Mouse (Mus musculus) left cerebral cortex, adult 18-20 months (tissue): ENCODE measurements around the gene Gm13305. TPM values are rescaled to one million over a fixed set of nuclear protein-coding genes. Genes with fewer than 3 reads are reported as not detected.
"Not testable (repeated sequence)": the region's sequence is repeated elsewhere in the genome, so short reads cannot be mapped to it uniquely, and the experiment has no call there.

Source experiments
- DNase-seq, 2 experiments: peaks; one replicate each; pipeline ENCODE4 v3.0.0; 2021 to 2022; ENCODE audit warnings: low spot score in 2 of 2, mixed read lengths in 1 of 2
- long read RNA-seq, 2 experiments: library from polyadenylated mRNA; stranded (forward); transcript quantifications; one replicate each; pipeline ENCODE4 v2.0.0; 2021
- total RNA-seq, 2 experiments: library from RNA; stranded (reverse); gene quantifications; 2 replicates each; pipeline ENCODE4 v1.2.3; 2021

Gm13305 gene
- 1 to 10 TPM in 1 of 2 experiments, not detected in 1; 1.7 TPM for total RNA-seq
- long read RNA-seq, experiment 1: 0 reads
- long read RNA-seq, experiment 2: 0 reads

DNA sequence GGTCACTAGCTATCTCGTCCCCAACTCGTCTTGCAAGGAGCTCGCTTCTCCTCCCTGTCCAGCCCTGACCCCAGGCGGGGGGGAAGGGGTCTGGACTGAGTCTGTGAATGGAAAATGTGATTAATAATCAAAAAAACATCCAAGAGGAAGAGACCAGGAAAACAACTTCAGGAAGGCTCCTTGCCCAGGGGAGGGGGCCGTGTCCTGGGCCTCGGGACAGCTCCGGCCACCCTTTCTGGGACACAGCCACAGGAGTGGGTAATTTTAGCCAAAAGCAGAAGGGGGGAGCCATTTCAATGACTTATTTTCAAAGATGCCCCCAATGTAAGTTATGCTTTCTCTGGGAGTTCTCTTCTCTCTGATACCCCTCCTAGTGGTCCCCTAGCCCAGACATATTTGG lies at the start of gene Gm13305:
Gene Gm13305, minus strand, starts transcription at position 101 of the 400 bp plus-strand sequence.
- not testable (repeated sequence) for DNase-seq

DNA sequence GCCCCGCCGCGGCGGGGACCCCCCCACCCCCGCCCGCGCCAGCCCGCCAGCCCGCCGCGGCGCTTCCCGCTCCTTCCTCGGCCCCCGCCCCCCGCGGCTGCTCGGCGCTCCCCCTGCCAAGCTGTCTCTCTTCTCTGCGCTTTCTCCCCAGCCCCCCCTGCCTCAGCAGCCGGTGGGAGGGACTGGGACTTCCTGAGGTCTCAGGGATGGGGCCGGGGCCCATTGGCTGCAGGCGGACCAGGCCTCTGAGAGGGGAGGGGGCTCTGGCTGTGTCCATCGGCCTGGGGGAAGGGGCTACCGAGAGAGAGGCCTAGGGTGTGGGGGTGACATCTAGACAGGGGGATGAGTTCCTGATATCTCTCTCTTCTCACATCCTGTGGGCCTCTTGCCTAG lies 16.6 kb upstream of the Gm13305 start:
- DNase-seq: not testable (repeated sequence)

DNA sequence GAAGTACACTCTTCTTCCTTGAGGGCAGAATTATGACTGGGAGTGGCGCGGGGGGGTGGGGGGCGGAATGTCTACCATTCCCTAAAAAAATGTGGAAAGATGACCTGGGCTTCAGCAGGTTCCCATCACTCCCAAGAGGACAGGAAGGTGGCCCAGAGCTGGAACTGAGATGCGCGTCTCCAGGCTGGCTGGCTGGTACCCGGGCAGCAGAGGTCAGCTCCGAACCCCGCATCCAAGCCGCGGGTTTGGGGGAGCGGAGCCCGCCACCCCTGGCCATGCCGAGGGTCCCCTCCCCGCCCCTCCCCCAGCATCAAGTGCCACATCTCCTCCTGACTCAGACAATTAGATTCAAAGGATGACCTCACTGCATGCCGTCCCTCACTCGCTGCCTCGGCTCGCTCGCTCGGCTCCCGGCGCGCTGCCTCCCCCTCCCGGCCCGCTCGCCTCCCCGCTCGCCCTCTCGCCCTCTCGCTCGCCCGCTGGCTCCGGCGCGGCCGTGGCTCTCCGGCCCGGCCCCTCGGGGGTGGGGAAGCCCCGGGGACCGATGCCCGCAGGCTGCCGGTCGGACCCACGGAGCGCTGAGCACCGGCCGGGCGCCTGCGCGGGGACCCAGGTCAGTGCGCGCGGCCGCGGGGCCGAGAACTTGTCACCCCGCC lies 16.0 kb upstream of the Gm13305 start:
- not testable (repeated sequence) for DNase-seq

DNA sequence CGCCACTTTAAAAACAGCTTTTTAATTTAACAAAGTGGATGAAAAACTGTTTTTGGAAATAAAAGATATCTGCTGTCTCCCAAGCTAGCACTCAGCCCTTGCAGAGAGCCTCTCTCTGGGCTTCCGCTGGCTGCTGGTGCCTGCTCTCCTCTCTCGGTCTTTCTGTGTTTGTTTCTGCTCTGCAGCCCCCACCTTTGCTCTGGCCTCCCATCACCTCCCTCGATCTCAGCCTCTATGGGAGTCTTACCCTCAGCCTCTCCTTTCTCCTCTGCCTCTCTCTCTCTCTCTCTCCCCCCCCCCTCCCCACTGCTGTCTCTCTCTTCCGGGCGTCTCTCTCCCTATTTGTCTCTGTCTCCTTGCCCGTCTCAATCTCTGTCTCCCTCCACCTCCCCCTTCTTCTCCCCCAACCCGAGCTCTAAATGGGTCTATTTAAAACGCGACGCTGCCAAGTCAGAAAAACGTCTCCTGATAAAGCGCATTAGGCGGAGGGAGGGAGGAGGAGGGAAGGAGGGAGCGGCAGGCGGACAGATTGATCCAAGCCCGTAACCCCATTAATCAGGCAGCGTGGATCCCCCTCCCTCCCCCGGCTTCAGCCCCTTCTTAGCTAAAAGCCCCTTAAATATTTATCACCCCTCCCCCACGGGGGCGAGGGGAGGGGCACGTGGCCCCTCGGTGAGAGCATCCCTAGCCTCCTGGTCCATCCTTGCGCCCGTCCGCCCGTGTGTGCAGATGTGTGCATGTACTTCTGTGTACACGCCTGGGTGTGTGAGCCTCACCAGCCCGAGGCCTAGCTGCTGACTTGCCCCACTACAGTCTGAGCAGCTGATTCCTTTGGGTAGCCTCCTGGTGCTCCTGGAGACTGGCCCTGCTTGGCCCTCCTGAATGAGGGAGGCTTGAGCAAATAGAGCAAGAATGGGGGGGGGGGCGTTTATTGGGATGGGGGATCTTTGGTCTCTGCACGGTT lies 15.1 kb upstream of the Gm13305 start:
- not testable (repeated sequence) for DNase-seq

DNA sequence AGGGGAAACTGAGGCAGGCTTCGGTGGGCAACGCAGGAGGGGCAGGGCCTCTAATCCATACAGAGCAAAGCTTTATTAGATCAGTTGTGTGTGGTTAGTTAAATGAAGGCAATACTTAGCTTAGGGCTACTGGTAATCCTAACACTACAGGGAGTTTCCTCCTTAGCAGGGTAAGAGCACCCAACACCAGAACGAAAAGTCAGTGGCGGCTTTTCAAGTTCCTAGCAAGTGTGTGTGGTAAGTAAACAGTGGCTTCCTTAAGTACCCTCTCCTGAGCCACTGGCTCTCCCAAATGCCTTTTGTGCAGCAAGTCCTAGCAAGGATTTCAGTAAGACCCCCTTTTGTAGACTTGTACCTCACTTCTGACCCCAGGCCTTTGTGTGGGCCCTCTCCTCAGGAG lies 9.8 kb upstream of the Gm13305 start:
- DNase-seq: not testable (repeated sequence)

DNA sequence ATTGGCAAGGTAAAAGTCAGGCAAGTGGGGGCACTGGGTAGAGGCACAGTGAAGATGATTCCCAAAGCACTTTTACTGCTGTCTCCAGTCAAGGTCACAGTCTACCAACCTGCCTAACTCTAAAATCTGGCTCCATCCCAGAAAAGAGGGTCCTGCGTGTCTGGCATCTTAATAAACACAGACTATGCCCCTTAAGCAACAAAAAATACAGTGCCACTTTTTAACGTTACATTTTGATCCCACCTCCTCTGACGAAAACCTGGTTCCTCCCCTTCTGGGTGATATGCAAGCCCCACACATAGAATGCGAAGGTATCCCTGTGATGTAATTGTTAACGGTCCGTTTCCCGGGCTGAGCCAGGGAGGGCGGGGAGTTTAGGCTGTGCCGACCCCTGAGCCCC lies 15.3 kb downstream of the Gm13305 start, which contains the start of gene Gm13306:
Gene Gm13306, plus strand, starts transcription at position 301 of the 400 bp plus-strand sequence.
- not testable (repeated sequence) for DNase-seq

DNA sequence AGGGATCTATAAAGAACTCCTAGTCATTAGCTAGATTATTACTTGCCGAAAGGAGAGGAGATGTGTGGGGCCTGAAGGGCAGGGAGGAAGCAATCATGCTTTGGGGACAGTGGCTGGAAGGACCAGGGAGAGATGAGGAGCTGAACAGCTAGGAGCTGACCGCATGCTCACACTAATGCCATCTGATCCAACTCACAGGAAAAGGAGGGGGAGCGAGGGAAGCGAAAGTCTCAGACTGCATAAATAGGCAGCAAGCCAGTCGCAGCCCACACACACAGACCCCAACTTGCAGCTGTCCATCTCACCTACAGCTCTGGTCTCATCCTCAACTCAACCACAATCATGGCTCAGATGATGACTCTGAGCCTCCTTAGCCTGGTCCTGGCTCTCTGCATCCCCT lies 53.9 kb downstream of the Gm13305 start, which contains the start of gene Gm13304:
Gene Gm13304, plus strand, starts transcription at position 301 of the 400 bp plus-strand sequence.
- DNase-seq: not testable (repeated sequence)

Other genes starting within 250 kb of the Gm13305 start
- 10 to 100 TPM; 38.4 to 39.2 TPM for gene Gm20878, start 227.0 kb downstream of the Gm13305 start, total RNA-seq
- gene Fam205a4, start 202.5 kb downstream of the Gm13305 start, total RNA-seq: 1 to 10 TPM; 5.4 to 5.7 TPM
- gene Gm21093, start 133.9 kb downstream of the Gm13305 start, total RNA-seq: 1 to 10 TPM; 7.2 to 7.4 TPM
- gene Gm3893, start 77.4 kb downstream of the Gm13305 start, total RNA-seq: not detected
- gene Gm13304, start 53.8 kb downstream of the Gm13305 start, total RNA-seq: 10 to 100 TPM; 36.2 to 38.3 TPM
- gene Gm13306, start 15.2 kb downstream of the Gm13305 start, total RNA-seq: 10 to 100 TPM; 30.1 to 33.4 TPM
- gene Gm10600, start 72.0 kb upstream of the Gm13305 start, total RNA-seq: 1 to 10 TPM; 8.3 to 8.6 TPM
- gene Ccl21b, start 87.2 kb upstream of the Gm13305 start, total RNA-seq: not detected
- not detected for gene Gm21953, start 125.7 kb upstream of the Gm13305 start, total RNA-seq
- gene Fam205a3, start 149.7 kb upstream of the Gm13305 start, total RNA-seq: not detected